Mouse (Mus musculus) C2C12 (cell line): ENCODE measurements around the gene Camta1.

Source experiments
- CTCF ChIP-seq: IDR thresholded peaks from one replicate; pipeline ENCODE4 v1.5.1; 2011; ENCODE audit not compliant: control insufficient read depth, insufficient read depth, insufficient read length
- MAX ChIP-seq: IDR thresholded peaks from one replicate; pipeline ENCODE4 v1.6.1; 2011; ENCODE audit warnings: mild to moderate bottlenecking, control low read depth
- USF1 ChIP-seq: IDR thresholded peaks from one replicate; pipeline ENCODE4 v1.6.1; 2011; ENCODE audit warnings: low read depth, mild to moderate bottlenecking, control low read depth, moderate library complexity

DNA sequence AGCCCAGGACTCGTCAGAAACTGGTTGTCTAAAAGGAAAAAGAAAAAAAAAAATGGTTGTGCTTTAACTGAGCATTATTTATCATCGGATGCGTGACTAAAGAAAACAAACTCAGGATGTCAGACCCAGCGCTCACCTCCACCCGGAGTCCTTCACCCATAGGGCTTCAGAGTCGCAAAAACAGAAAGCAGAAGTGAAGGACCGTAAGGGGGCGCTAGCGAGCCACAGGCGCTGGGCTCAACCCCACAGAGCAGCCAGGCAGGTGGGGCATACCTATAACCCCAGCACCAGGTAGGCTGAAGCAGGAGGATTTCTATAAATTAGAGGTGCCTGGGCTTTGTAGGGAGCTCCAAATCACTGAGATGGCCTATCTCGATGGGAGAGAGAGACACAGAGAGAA is 39.7 kb upstream of the Camta1 start:
- TF ChIP-seq USF1, result no peak
- no peak for TF ChIP-seq CTCF
- TF ChIP-seq MAX, result no peak
